Mouse (Mus musculus): ENCODE results near the gene Foxk1.

Gene Foxk1

GRCm38 (mm10) chr5:142418419-142418818, 17.1 kb downstream of the Foxk1 start:
- TF ChIP-seq CTCF (conservative IDR thresholded peaks at IDR 0.05; ENCODE audit: low read length): no peak
- TF ChIP-seq NANOG (IDR thresholded peaks at IDR 0.05; ENCODE audit: borderline replicate concordance, low read length): no peak
- no peak for TF ChIP-seq POU5F1 (IDR thresholded peaks at IDR 0.05; ENCODE audit: borderline replicate concordance, low read length)

DNA sequence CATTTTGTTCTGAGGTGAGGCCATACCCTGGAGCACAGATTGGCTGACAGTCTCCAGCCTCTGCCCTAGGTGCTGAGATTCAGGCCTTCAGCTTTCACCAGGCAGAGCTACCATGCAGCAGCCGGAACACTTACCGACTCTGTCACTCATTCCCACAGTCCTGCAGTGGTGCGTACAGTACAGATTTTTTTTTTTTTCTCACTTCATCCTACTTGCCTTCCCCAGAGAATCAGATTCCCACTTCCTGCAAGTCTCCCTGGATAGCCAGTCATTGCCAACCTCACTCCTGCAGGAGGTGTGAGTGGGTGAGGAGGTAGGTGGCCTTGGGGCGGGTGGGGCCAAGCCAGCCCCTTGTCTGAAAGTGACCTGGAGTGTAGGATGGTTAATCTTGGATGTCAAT, 19.0 kb downstream of the Foxk1 start:
- Histone ChIP-seq H3K9me3 (ENCODE audit: low read length) (no peaks in the 10 kb centered on the region), H3K4me1 (replicated peaks; ENCODE audit: low read depth, low read length) (peaks cover 79% of the 10 kb centered on the region), H3K4me3 (replicated peaks; ENCODE audit: low read length) (no peak overlapping the region), H3K36me3 (ENCODE audit: insufficient read depth, low read length) (peaks cover 74% of the 10 kb centered on the region), H3K27me3 (ENCODE audit: insufficient read depth, low read length) (peaks cover 10% of the 10 kb centered on the region)
- TF ChIP-seq NANOG (IDR thresholded peaks at IDR 0.05; ENCODE audit: borderline replicate concordance, low read length): no peak
- TF ChIP-seq CTCF (conservative IDR thresholded peaks at IDR 0.05; ENCODE audit: low read length): no peak
- no peak for TF ChIP-seq POU5F1 (IDR thresholded peaks at IDR 0.05; ENCODE audit: borderline replicate concordance, low read length)

More at GRCm38 (mm10) chr5:142418419-142418818, 17.1 kb downstream of the Foxk1 start:
- no peaks in the 10 kb centered on the region for H3K9me3 ChIP-seq (ENCODE audit: low read length)
- H3K4me1 ChIP-seq (replicated peaks; ENCODE audit: low read depth, low read length): peaks cover 81% of the 10 kb centered on the region
- peaks cover 15% of the 10 kb centered on the region for H3K27me3 ChIP-seq (ENCODE audit: insufficient read depth, low read length)
- peaks cover 65% of the 10 kb centered on the region for H3K36me3 ChIP-seq (ENCODE audit: insufficient read depth, low read length)
- H3K4me3 ChIP-seq (replicated peaks; ENCODE audit: low read length): no peak overlapping the region

DNA sequence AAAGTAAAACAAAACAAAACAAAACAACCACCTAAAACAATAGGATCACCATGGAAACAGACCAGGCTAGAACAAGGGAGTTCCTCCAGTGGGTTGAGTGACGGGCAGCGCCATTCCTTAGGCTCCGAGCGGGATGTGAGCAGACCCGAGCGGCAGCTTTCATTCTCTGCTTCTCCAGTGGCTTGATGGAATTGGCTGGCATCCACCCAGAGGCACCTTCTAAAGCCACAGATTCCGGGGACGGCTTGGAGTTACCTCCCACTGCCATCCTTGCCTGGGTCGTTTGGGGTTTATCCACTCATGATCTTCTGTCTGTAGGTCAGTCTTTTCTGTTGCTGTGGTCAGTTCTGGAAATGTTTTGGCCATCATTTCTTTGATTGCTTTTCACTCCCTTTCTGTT, 19.6 kb downstream of the Foxk1 start:
- peaks cover 79% of the 10 kb centered on the region for H3K4me1 ChIP-seq (replicated peaks; ENCODE audit: low read depth, low read length)

GRCm38 (mm10) chr5:142421886-142422285, 20.6 kb downstream of the Foxk1 start:
- H3K9me3 ChIP-seq (ENCODE audit: low read length): no peaks in the 10 kb centered on the region
- peaks cover 10% of the 10 kb centered on the region for H3K27me3 ChIP-seq (ENCODE audit: insufficient read depth, low read length)

More for the DNA sequence above, 19.6 kb downstream of the Foxk1 start:
- H3K36me3 ChIP-seq (ENCODE audit: insufficient read depth, low read length): peaks cover 77% of the 10 kb centered on the region
- peaks cover 10% of the 10 kb centered on the region for H3K27me3 ChIP-seq (ENCODE audit: insufficient read depth, low read length)
- no peak overlapping the region for H3K4me3 ChIP-seq (replicated peaks; ENCODE audit: low read length)
- TF ChIP-seq CTCF (conservative IDR thresholded peaks at IDR 0.05; ENCODE audit: low read length): no peak
- no peak for TF ChIP-seq POU5F1 (IDR thresholded peaks at IDR 0.05; ENCODE audit: borderline replicate concordance, low read length)
- no peak for TF ChIP-seq NANOG (IDR thresholded peaks at IDR 0.05; ENCODE audit: borderline replicate concordance, low read length)
- no peaks in the 10 kb centered on the region for H3K9me3 ChIP-seq (ENCODE audit: low read length)

DNA sequence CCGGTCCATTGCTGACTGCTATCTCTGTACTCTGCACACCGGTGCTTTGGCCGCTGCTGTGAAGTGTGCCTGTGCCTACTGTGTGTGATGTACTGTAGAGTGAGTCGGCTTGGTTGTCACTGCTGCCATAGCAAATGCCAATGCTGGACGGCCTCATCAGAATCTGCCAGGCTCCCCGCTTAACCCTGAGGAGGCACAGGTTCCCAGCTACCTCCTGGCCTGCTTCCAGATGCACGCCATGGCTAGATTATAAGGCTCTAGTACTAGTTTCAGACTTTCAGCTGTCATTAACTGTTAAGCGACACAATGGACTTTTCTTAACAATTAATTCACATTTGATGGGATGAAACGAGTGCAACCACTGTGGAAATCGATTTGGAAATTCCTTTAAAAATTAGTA, 21.8 kb downstream of the Foxk1 start:
- Histone ChIP-seq H3K4me3 (replicated peaks; ENCODE audit: low read length) (no peak overlapping the region), H3K4me1 (replicated peaks; ENCODE audit: low read depth, low read length) (peaks cover 79% of the 10 kb centered on the region), H3K9me3 (ENCODE audit: low read length) (no peaks in the 10 kb centered on the region), H3K36me3 (ENCODE audit: insufficient read depth, low read length) (peaks cover 70% of the 10 kb centered on the region), H3K27me3 (ENCODE audit: insufficient read depth, low read length) (peaks cover 2% of the 10 kb centered on the region; the same call in 1 of the 2 replicates)
- TF ChIP-seq POU5F1 (IDR thresholded peaks at IDR 0.05; ENCODE audit: borderline replicate concordance, low read length) (no peak), NANOG (IDR thresholded peaks at IDR 0.05; ENCODE audit: borderline replicate concordance, low read length) (no peak), CTCF (conservative IDR thresholded peaks at IDR 0.05; ENCODE audit: low read length) (no peak)

More at GRCm38 (mm10) chr5:142421886-142422285, 20.6 kb downstream of the Foxk1 start:
- Histone ChIP-seq H3K36me3 (ENCODE audit: insufficient read depth, low read length) (peaks cover 83% of the 10 kb centered on the region), H3K4me3 (replicated peaks; ENCODE audit: low read length) (no peak overlapping the region), H3K4me1 (replicated peaks; ENCODE audit: low read depth, low read length) (peaks cover 79% of the 10 kb centered on the region)
- TF ChIP-seq CTCF (conservative IDR thresholded peaks at IDR 0.05; ENCODE audit: low read length) (no peak), POU5F1 (IDR thresholded peaks at IDR 0.05; ENCODE audit: borderline replicate concordance, low read length) (no peak), NANOG (IDR thresholded peaks at IDR 0.05; ENCODE audit: borderline replicate concordance, low read length) (no peak)

- H3K4me3 ChIP-seq (replicated peaks; ENCODE audit: low read length): no peak overlapping the region
- H3K36me3 ChIP-seq (ENCODE audit: insufficient read depth, low read length): peaks cover 65% of the 10 kb centered on the region
- H3K9me3 ChIP-seq (ENCODE audit: low read length): no peaks in the 10 kb centered on the region
- peaks cover 82% of the 10 kb centered on the region for H3K4me1 ChIP-seq (replicated peaks; ENCODE audit: low read depth, low read length)
- no peak for TF ChIP-seq NANOG (IDR thresholded peaks at IDR 0.05; ENCODE audit: borderline replicate concordance, low read length)
- TF ChIP-seq CTCF (conservative IDR thresholded peaks at IDR 0.05; ENCODE audit: low read length): no peak
- TF ChIP-seq POU5F1 (IDR thresholded peaks at IDR 0.05; ENCODE audit: borderline replicate concordance, low read length): no peak
- H3K27me3 ChIP-seq (ENCODE audit: insufficient read depth, low read length): no peaks in the 10 kb centered on the region
Observed at GRCm38 (mm10) chr5:142423701-142424100, 22.4 kb downstream of the Foxk1 start.

DNA sequence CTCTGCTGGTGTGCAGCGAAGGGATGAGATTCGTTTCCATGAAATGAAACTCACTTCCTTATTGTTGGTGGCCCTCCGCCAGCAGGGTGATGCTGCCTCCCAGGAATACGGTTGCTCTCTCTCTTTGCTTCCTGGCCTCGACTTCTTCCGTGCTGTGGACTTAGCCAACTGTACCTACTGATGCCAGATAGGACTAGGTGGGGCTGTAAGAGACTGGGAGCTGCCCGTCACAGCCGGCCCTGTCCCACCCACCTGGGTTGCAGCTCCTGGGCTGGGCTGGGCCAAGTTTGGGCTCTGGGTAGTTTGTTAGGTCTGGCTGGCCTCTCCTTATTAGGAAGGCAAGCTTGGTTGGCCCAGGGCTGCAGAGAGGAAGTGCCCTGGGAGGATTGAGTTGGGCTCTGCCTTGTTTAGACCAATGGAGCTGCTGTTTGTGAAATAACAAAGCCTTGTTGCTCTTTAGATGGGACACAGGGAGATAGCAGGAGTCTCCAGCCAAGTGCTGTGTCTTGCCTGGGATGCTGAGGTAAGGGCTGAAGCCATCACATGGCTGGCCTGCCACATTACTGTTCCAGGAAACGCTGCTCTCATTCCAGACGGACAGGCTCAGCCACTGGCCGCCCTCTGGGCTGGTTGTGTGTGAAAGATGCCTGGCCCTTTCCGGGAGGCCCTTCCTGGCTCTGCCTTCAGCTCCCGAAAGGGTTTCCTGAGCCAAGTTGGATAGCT, 23.5 kb downstream of the Foxk1 start:
- H3K9me3 ChIP-seq (ENCODE audit: low read length): no peaks in the 10 kb centered on the region
- peaks cover 54% of the 10 kb centered on the region for H3K36me3 ChIP-seq (ENCODE audit: insufficient read depth, low read length)
- TF ChIP-seq POU5F1 (IDR thresholded peaks at IDR 0.05; ENCODE audit: borderline replicate concordance, low read length) (no peak), NANOG (IDR thresholded peaks at IDR 0.05; ENCODE audit: borderline replicate concordance, low read length) (no peak), CTCF (conservative IDR thresholded peaks at IDR 0.05; ENCODE audit: low read length) (no peak)
- no peak overlapping the region for H3K4me3 ChIP-seq (replicated peaks; ENCODE audit: low read length)
- no peaks in the 10 kb centered on the region for H3K27me3 ChIP-seq (ENCODE audit: insufficient read depth, low read length)
- peaks cover 93% of the 10 kb centered on the region for H3K4me1 ChIP-seq (replicated peaks; ENCODE audit: low read depth, low read length)

GRCm38 (mm10) chr5:142426476-142426875, 25.2 kb downstream of the Foxk1 start:
- Histone ChIP-seq H3K36me3 (ENCODE audit: insufficient read depth, low read length) (peaks cover 41% of the 10 kb centered on the region), H3K4me1 (replicated peaks; ENCODE audit: low read depth, low read length) (peaks cover 96% of the 10 kb centered on the region), H3K9me3 (ENCODE audit: low read length) (no peaks in the 10 kb centered on the region), H3K4me3 (replicated peaks; ENCODE audit: low read length) (no peak overlapping the region), H3K27me3 (ENCODE audit: insufficient read depth, low read length) (no peaks in the 10 kb centered on the region)
- TF ChIP-seq POU5F1 (IDR thresholded peaks at IDR 0.05; ENCODE audit: borderline replicate concordance, low read length) (no peak), CTCF (conservative IDR thresholded peaks at IDR 0.05; ENCODE audit: low read length) (no peak), NANOG (IDR thresholded peaks at IDR 0.05; ENCODE audit: borderline replicate concordance, low read length) (no peak)

Data from E14TG2a.4 (cell line).